Mouse (Mus musculus) spleen, embryonic (tissue): Measurements from ENCODE around the gene Itgad.

Experiments used
- CTCF ChIA-PET: fragments of 350-600 bp; sonication (Branson Sonifier 250); formaldehyde crosslinking; loops from one replicate; lab custom pipeline; 2022; lab: Charles Lee

Gene Itgad

GRCm38 (mm10) chr7:128240131-128240784 is 86.1 kb downstream of the Itgad start:
- CTCF ChIA-PET = no interaction called here

- CTCF ChIA-PET = no interaction called here
Measured at GRCm38 (mm10) chr7:128242331-128242730, 88.2 kb downstream of the Itgad start.

- CTCF ChIA-PET = interaction anchor here (0.7 kb wide), 1 partner anchor 224 kb away, joined by 4 read pairs; no protein-coding TSS in a partner anchor
Measured at GRCm38 (mm10) chr7:128243921-128244320, 89.7 kb downstream of the Itgad start.

- CTCF ChIA-PET = no interaction called here
Measured at GRCm38 (mm10) chr7:128244410-128245025, 90.3 kb downstream of the Itgad start.

GRCm38 (mm10) chr7:128245547-128245946 is 91.4 kb downstream of the Itgad start:
- CTCF ChIA-PET = no interaction called here

DNA sequence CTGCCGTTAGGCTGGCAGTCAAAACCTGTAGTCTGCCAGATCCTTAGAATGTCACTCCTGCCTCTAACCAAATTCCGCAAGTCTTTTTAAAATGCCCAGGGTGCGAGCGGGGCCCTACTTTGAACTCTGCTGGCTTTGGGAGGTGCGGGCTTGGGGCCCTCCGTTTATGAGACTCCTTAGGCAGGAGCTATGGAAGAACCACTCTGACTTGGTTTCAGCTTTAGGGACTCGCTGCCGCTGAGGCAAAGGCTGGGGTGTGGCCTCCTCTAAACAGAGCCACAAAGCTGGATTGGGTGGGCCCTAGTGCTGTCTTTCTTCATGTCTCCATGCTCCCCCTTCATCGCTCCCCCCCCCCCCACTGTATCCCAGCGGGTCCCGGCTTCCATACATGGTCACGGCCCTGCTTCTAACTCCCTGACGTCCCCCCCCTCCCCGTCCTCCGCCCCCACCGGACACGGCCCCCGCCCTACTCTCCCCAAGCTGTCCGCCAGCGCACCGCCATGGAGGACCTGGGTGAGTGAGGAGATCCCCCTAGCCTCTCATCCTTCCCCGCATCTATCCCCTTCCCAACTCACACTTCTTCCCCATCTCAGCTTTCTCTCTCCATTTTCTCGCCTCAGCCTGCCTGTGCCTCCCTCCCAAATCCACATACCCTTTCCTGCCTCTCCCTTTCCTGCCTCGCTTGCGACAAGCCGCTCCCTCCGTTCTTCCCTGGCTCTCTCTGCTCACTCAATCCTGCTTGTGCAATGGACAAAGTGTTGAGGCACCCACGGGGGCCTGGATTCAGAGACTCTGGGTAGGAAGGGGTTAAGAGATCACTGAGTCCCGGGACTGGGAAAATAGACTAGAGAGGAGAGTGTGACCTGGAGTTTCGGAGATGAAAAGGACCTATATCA is 92.6 kb downstream of the Itgad start, which contains the start of gene Tgfb1i1:
Tgfb1i1 (plus strand) TSS at position 317 of the 896 bp plus-strand sequence.
- CTCF ChIA-PET = interaction anchor here (0.6 kb wide), 1 partner anchor 88 kb away, joined by 13 read pairs; no protein-coding TSS in a partner anchor

DNA sequence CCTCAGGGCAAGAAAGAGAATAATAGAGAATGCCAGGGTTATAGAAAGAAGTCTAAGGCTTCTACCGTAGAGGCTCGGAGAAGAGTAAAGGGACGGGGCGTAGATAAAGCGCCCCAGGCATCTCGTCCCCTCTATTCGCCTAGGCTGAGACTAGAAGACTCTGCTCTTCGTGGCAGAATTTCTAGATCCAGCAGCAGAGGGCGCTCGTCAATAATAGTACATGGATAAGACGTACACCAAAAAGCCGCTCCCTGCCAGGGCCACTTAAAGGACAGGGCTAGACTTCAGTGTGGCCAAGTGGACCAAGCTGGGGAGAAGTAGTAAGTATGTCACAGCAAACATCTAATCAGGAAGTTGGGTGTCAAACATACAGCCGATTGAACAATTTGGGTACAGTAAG is 93.3 kb downstream of the Itgad start:
- CTCF ChIA-PET = no interaction called here

GRCm38 (mm10) chr7:128248081-128249042 is 94.2 kb downstream of the Itgad start:
- CTCF ChIA-PET = no interaction called here

DNA sequence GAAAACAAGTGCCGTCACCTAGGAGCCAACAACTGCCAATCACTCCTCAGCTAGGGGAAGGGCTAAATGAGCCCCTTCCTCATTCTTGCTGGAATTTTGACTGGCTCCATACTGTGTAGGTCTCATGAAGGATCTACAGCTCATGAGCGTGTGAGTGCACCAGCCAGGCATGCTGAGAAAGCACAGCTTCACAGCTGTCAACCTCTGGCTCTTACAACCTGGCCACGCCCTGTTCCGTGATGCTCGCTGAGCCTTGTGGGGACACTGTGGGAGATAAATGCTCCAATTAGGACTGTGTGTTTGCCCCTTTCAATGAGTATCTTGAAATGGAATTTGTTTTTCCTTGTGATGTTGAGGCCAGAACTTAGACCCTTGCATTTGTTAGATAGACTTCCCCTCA is 95.8 kb downstream of the Itgad start:
- CTCF ChIA-PET = no interaction called here

- CTCF ChIA-PET = no interaction called here
Measured at GRCm38 (mm10) chr7:128251946-128252345, 97.8 kb downstream of the Itgad start.

- CTCF ChIA-PET = no interaction called here
Measured at GRCm38 (mm10) chr7:128252609-128253008, 98.4 kb downstream of the Itgad start.

DNA sequence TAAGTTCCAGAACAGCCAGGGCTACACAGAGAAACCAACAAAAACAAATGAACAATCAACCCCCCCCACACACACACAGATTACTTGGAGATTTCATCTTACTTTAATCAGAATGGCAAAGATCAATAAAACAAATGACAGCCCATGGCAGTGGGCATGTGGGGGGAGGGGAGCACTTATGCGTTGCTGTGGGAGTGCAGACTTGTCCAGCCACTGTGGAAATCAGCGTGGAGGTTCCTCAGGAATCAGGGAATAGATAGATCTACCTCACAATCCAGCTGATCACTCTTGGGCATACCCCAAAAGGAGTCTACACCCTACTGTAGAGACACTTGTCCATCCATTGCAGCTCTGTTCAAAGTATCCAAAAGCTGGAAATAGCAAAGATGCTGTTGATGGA is 100.8 kb downstream of the Itgad start:
- CTCF ChIA-PET = no interaction called here

- CTCF ChIA-PET = no interaction called here
Measured at GRCm38 (mm10) chr7:128255757-128256156, 101.6 kb downstream of the Itgad start.

DNA sequence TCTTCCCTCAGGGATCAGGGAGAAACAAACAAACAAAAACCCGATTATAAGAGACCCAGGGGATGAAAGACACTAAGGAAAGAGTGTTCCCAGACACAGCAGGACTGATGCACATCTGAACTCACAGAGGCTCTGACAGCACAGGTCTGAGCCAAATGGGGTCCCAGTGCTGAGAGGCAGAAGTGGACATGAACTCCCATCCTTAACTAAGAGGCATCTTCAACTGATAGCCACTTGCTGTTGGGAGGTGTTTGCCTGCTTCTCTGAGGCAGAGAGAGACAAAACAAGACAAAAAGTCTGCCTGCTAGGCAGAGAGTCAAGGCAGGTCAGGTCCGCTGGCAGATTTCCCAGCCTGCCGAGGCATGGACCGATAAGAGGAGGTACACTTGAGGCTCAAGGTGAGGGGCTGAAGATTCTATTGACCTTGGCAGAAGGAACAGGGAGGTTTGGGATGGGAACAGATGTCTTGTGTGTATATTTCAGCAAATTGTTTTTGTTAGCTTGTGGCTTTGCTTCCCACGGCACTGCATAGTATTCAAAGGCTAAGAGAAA is 102.7 kb downstream of the Itgad start:
- CTCF ChIA-PET = no interaction called here

DNA sequence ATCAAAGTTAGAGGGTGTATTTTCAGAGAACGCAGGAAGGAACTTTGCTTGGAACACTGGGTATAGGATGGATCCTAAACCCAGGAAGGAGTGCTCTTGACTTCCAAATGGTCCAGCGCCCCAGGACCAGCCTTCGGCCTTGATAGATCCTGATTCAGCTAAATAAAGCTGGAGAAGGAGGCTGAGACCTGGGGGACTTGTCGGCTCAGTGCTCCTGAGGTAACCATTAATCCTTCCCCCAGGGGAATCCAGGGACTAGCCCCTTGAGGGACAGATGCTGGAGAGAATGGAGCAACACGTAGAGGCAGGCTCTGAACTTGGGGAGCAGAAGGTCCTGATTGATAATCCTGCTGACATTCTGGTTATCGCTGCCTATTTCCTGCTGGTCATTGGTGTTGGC is 111.2 kb downstream of the Itgad start, which contains the start of gene Slc5a2:
Slc5a2 (plus strand) TSS at position 247 of the 400 bp plus-strand sequence.
- CTCF ChIA-PET = no interaction called here

DNA sequence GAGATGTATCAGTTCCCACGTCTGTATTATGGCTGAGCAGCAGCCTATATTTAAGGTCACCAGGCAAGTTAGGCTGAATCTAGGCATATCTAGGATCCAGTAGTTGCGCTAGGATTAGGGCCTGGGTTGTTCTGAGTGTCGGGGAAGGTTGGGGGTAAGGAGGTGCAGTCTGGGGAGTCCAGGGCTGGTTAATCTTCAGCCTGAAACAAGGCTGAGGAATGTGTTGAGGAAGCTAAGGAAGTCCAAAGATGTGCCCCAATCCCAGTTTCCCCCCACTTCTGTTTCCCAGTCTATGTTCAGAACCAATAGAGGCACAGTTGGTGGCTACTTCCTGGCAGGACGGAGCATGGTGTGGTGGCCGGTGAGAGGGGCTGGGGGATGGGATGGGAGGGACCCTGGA is 111.9 kb downstream of the Itgad start:
- CTCF ChIA-PET = no interaction called here

GRCm38 (mm10) chr7:128267391-128267790 is 113.2 kb downstream of the Itgad start:
- CTCF ChIA-PET = no interaction called here

- CTCF ChIA-PET = no interaction called here
Measured at GRCm38 (mm10) chr7:128267813-128268212, 113.6 kb downstream of the Itgad start.

- CTCF ChIA-PET = no interaction called here
Measured at GRCm38 (mm10) chr7:128270431-128270850, 116.3 kb downstream of the Itgad start.

DNA sequence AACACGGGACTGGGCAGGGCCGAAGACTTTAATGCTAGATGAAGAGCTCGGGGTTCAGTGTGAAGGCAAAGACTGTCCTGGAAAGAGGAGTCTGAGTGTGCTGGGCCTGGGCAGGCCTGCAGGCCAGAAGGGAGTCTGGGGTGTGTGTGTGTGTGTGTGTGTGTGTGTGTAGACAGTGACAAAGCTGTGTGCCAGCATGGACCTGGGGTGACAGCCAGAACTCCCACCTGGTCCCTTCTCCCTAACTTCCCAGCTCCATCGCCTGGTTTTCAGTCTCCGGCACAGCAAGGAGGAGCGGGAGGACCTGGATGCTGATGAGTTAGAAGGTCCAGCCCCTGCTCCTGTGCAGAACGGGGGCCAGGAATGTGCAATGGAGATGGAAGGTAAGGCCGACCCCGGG is 117.3 kb downstream of the Itgad start:
- CTCF ChIA-PET = no interaction called here
